Mouse (Mus musculus) olfactory bulb, adult 2 months (tissue): Measurements from ENCODE around the gene Gsdme.

ENCODE experiments used
- CTCF ChIP-seq: fragments of 200-500 bp; IDR thresholded peaks from 2 replicates; pipeline ENCODE4 v1.5.1; 2012; ENCODE audit warnings: low read depth, mild to moderate bottlenecking, low read length, moderate library complexity; ENCODE audit not compliant: insufficient read depth
- POLR2A ChIP-seq: fragments of 200-500 bp; IDR thresholded peaks from 2 replicates; pipeline ENCODE4 v1.6.1; 2012; ENCODE audit warnings: mild to moderate bottlenecking, low read depth, low read length, moderate library complexity; ENCODE audit not compliant: insufficient read depth

GRCm38 (mm10) chr6:50299071-50299470 lies 35.4 kb upstream of the Gsdme start:
- no peak for TF ChIP-seq CTCF
- TF ChIP-seq POLR2A = no peak
